8 mouse cellular contexts compared by ENCODE assay signal in the genomic region with DNA sequence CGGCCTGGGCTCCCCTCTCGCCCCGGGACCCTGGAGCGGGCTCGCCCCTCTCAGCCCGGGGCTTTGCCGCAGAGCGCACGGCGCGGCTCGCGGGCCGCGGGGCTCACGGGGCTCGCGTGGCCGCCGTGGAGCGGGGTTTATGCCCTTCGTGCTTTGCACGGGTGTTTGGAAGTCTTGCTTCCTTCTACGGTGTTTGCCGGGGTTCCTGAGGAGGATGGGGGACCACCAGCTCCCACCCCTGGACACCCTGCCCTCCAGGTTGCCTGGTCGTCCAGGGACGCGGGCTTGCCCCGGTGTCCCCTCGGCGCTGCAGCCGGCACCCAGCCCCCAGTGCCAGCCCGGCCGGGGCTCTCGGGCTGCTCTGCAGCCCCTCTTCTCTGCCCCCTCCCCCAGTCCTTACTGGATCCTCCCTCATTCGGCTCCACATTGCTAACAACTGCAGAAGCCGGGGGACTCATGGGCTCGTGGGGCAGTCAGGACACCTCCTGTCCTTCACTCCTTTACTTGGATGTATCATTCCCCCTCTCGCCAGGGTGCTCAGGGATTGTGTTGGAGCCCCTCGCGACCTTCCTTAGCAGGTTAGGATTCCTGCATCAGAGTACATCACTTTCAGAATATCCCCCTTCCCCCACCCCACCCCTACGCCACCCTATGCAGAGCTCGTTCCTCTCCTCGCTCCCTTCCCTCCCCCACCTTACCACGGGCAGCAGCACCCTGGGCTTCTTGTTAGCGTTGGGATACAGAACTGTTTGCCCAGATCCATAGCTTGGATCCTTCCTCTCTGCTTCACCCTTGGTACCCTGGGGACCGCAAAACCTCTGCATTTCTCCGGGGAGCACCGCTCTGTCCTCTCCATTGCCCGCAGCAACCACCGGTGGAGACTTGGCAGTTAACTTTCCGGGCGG. TPM values are rescaled to one million over a fixed set of nuclear protein-coding genes. Genes with fewer than 3 reads are reported as not detected.
DNase-seq lines count a peak whose midpoint lies in the region; ATAC-seq and TF ChIP-seq lines count a peak whose summit lies in the region.

No protein-coding gene starts in this region.

- intact Hi-C loops in left cerebral cortex, postnatal 25 days (cut with DNase I) = loop anchor here (2.0 to 5.0 kb wide), 7 partner anchors 39 to 169 kb away; a partner anchor contains a TSS

- no peaks in the 10 kb centered on the region for H3K9me3 ChIP-seq in heart, postnatal 0 days (replicated peaks; ENCODE audit: control insufficient read depth, low read length)
- H3K9me3 ChIP-seq in neural tube, embryonic 14.5 days (ENCODE audit: control insufficient read depth, low read length) = no peaks in the 10 kb centered on the region

- TF ChIP-seq CTCF in heart, postnatal 0 days (IDR thresholded peaks at IDR 0.05; ENCODE audit: low read depth) = no peak

- no peak for DNase-seq in heart, postnatal 0 days (ENCODE audit: low spot score)
- no peak for DNase-seq in heart, postnatal 4 days
- peak; percentile 24 for DNase-seq in R1 (ENCODE audit: low read depth, low spot score)
- peak; percentile 59 for DNase-seq in embryo, embryonic 9.5 days (ENCODE audit: extremely low spot score)
- peak; percentile 42 to 66 for DNase-seq in left cerebral cortex, postnatal 25 days (ENCODE audit: low spot score in 2 of 2)
- DNase-seq in T-cell, adult 2 months (ENCODE audit: low spot score) = no peak
- no peak for DNase-seq in lung, postnatal 25 days (ENCODE audit: low spot score)

- H3K9ac ChIP-seq in heart, postnatal 0 days (replicated peaks; ENCODE audit: low read depth, low read length) = no peak overlapping the region
- peak overlapping the region; percentile 87 for H3K9ac ChIP-seq in neural tube, embryonic 14.5 days (replicated peaks; ENCODE audit: low read depth, low read length)

- H3K4me3 ChIP-seq in heart, postnatal 0 days (ENCODE audit: low read depth, low read length) = peak overlapping the region; percentile 54
- H3K4me3 ChIP-seq in neural tube, embryonic 14.5 days (ENCODE audit: low read depth, low read length) = peak overlapping the region; percentile 85

- peaks cover 5% of the 10 kb centered on the region; the same call in 1 of the 2 replicates for H3K4me1 ChIP-seq in heart, postnatal 0 days (ENCODE audit: control insufficient read depth, insufficient read depth)
- peaks cover 9% of the 10 kb centered on the region for H3K4me1 ChIP-seq in neural tube, embryonic 14.5 days (ENCODE audit: control insufficient read depth, insufficient read depth, low read length)

- WGBS in heart, postnatal 0 days = 2% methylated on average over 49 of the region's 53 CpGs
- WGBS in neural tube, embryonic 14.5 days = under 1% methylated on average over 51 of the region's 53 CpGs

- TF ChIP-seq EP300 in heart, postnatal 0 days (IDR thresholded peaks at IDR 0.05; ENCODE audit: low read depth) = no peak

- no peaks in the 10 kb centered on the region for H3K36me3 ChIP-seq in heart, postnatal 0 days (replicated peaks; ENCODE audit: control insufficient read depth, insufficient read depth, low read length)
- no peaks in the 10 kb centered on the region for H3K36me3 ChIP-seq in neural tube, embryonic 14.5 days (ENCODE audit: control insufficient read depth, insufficient read depth, low read length)

- no peak for ATAC-seq in heart, postnatal 0 days (ENCODE audit: insufficient read depth, low read depth)
- ATAC-seq in neural tube, embryonic 14.5 days (ENCODE audit: low read depth) = peak; percentile 67

- peaks cover 80% of the 10 kb centered on the region for H3K27me3 ChIP-seq in heart, postnatal 0 days (ENCODE audit: control insufficient read depth, insufficient read depth, low read length)
- H3K27me3 ChIP-seq in neural tube, embryonic 14.5 days (ENCODE audit: control insufficient read depth, insufficient read depth, low read length) = no peaks in the 10 kb centered on the region; the same call in 1 of the 2 replicates

- H3K4me2 ChIP-seq in heart, postnatal 0 days (ENCODE audit: low read depth, low read length) = peak overlapping the region; percentile 85
- peak overlapping the region; percentile 81 for H3K4me2 ChIP-seq in neural tube, embryonic 14.5 days (ENCODE audit: low read depth, low read length)

- no peak overlapping the region for H3K27ac ChIP-seq in heart, postnatal 0 days (ENCODE audit: low read depth)
- H3K27ac ChIP-seq in neural tube, embryonic 14.5 days (ENCODE audit: low read depth, low read length) = peak overlapping the region; percentile 87

RNA-seq across cellular contexts. Expression of a gene that starts 1.7 kb away (rescaled TPM):
- total RNA-seq in heart, postnatal 0 days (2014; rRNA removed; ENCODE audit: low replicate concordance) = not detected in 2 replicates
- polyA plus RNA-seq in heart, postnatal 0 days (2015; fragmentation: Nextera tagmentation; extraction: Ambion mirVana) = 0.11 and 0.16 TPM in 2 replicates
- total RNA-seq in heart, postnatal 4 days (2021) = under 1 TPM; 0.50 to 0.83 TPM
- 100 to 1,000 TPM; 212 to 242 TPM for total RNA-seq in left cerebral cortex, postnatal 25 days (2021)
- 25.6 and 35.2 TPM in 2 replicates for polyA plus RNA-seq in neural tube, embryonic 14.5 days (2014; fragmentation: Nextera tagmentation; extraction: Ambion mirVana)

Comparison
In these comparisons a context has a peak if more than half of its experiments do, and no peak if none do; other contexts are left out.
1. DNase-seq: peak in R1 (single experiment), embryo, embryonic 9.5 days (single experiment) and left cerebral cortex, postnatal 25 days (2 of 2); none in heart, postnatal 0 days (single experiment), heart, postnatal 4 days (single experiment), T-cell, adult 2 months (single experiment) and lung, postnatal 25 days (single experiment).
2. RNA of a gene that starts 1.7 kb away (total RNA-seq): 212 to 242 TPM in left cerebral cortex, postnatal 25 days; 0.50 to 0.83 TPM in heart, postnatal 4 days and not detected in heart, postnatal 0 days; every median in the first group is over 100 times any median in the second.